Mouse (Mus musculus): Measurements from ENCODE around the gene Rpa1. TPM values are rescaled to one million over a fixed set of nuclear protein-coding genes. Genes with fewer than 3 reads are reported as not detected.
A peak's percentile ranks its signal among the peaks of the same experiment; 100 is the strongest.

Rpa1 gene
- polyA plus RNA-seq, 1 experiment from 2014 or later = 149 TPM

DNA sequence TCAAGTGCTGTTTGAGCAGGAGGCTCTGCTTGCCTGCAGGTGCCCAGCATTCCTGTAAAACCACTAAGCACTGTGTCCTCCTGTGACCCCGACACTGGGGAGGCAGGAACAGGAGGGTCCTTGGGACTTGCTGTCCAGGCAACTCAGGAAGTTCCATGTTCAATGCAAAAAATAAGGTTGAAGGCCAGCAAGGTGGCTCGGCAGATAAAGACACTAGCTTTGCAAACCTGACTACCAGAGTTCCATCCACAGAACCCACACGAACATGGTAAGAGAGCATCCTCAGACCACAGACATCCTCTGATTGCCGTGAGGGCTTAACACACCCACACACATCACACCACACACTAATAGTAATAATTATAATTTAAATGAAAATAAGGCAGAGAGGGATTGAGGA, 78.9 kb downstream of the Rpa1 start:
- H3K4me1 ChIP-seq (replicated peaks; ENCODE audit: control insufficient read depth, insufficient read depth, low read length) = peaks cover 29% of the 10 kb centered on the region

DNA sequence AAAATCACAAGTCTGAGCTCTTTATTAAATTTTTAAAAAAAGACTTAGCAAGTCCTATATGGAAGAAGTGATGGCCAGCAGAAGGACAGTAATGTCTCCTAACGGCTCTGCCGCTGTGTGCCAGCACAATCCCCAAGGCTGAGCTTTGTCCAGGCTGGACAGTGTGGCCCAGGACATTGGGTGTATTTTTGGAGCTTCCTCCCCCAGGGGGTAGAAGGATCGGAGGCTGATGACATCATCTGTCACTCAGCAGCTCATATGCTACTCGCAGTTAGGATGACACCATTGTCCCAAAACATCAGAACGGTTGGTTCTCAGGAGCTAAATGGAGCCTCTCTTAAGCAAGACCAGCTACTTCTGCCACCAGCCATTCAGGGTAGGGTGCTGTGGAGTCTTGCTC, 79.6 kb downstream of the Rpa1 start:
- 62% methylated on average over 5 of the region's 5 CpGs for WGBS
- no peak for ATAC-seq (replicated peaks; ENCODE audit: low FRiP score)

More for the DNA sequence above, 78.9 kb downstream of the Rpa1 start:
- Histone ChIP-seq H3K4me3 (ENCODE audit: low read depth, low read length) (no peak overlapping the region), H3K4me2 (peak overlapping the region; percentile 59), H3K27me3 (replicated peaks; ENCODE audit: control insufficient read depth, insufficient read depth, low read length) (no peaks in the 10 kb centered on the region), H3K9me3 (ENCODE audit: control insufficient read depth, low read length) (no peaks in the 10 kb centered on the region), H3K36me3 (ENCODE audit: control insufficient read depth, insufficient read depth, low read length) (no peaks in the 10 kb centered on the region), H3K27ac (ENCODE audit: low read depth, low read length) (peak overlapping the region; percentile 95; the same call in 1 of the 2 replicates), H3K9ac (ENCODE audit: low read depth, low read length) (no peak overlapping the region)
- no peak for ATAC-seq (replicated peaks; ENCODE audit: low FRiP score)
- WGBS = 40% methylated on average over 4 of the region's 4 CpGs
- no peak for DNase-seq (ENCODE audit: low spot score)

DNA sequence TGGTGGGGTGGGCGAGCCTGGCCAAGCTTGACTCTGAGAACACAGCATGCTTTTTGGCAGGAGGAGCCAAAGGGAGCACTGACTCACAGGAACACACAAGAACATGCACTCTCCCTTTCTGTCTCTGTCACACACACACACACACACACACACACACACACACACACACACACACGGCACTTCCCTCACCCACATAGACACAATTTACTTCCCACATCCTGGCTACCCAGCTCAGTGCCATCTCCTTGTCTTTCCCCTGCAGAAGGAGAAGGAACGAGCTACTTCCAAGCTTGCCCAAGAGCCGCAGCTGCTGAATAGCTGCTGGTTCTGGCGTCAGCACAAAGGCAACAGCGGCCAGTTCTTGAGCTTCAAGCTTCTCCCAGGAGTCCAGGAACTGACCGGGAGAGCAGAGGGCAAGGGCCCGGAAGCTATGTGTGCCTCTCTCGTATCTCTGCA, 80.3 kb downstream of the Rpa1 start:
- H3K27ac ChIP-seq (ENCODE audit: low read depth, low read length) = no peak overlapping the region
- peaks cover 26% of the 10 kb centered on the region for H3K4me1 ChIP-seq (replicated peaks; ENCODE audit: control insufficient read depth, insufficient read depth, low read length)
- H3K9me3 ChIP-seq (ENCODE audit: control insufficient read depth, low read length) = no peaks in the 10 kb centered on the region
- no peak for DNase-seq (ENCODE audit: low spot score)
- H3K27me3 ChIP-seq (replicated peaks; ENCODE audit: control insufficient read depth, insufficient read depth, low read length) = no peaks in the 10 kb centered on the region
- ATAC-seq (replicated peaks; ENCODE audit: low FRiP score) = no peak
- H3K9ac ChIP-seq (ENCODE audit: low read depth, low read length) = no peak overlapping the region
- H3K4me3 ChIP-seq (ENCODE audit: low read depth, low read length) = no peak overlapping the region
- no peaks in the 10 kb centered on the region for H3K36me3 ChIP-seq (ENCODE audit: control insufficient read depth, insufficient read depth, low read length)
- H3K4me2 ChIP-seq = no peak overlapping the region
- WGBS = 52% methylated on average over 9 of the region's 9 CpGs

More for the DNA sequence above, 79.6 kb downstream of the Rpa1 start:
- Histone ChIP-seq H3K9ac (ENCODE audit: low read depth, low read length) (no peak overlapping the region), H3K27me3 (replicated peaks; ENCODE audit: control insufficient read depth, insufficient read depth, low read length) (no peaks in the 10 kb centered on the region), H3K4me1 (replicated peaks; ENCODE audit: control insufficient read depth, insufficient read depth, low read length) (peaks cover 29% of the 10 kb centered on the region), H3K4me2 (no peak overlapping the region), H3K9me3 (ENCODE audit: control insufficient read depth, low read length) (no peaks in the 10 kb centered on the region), H3K27ac (ENCODE audit: low read depth, low read length) (no peak overlapping the region), H3K4me3 (ENCODE audit: low read depth, low read length) (no peak overlapping the region), H3K36me3 (ENCODE audit: control insufficient read depth, insufficient read depth, low read length) (no peaks in the 10 kb centered on the region)
- DNase-seq (ENCODE audit: low spot score) = no peak

DNA sequence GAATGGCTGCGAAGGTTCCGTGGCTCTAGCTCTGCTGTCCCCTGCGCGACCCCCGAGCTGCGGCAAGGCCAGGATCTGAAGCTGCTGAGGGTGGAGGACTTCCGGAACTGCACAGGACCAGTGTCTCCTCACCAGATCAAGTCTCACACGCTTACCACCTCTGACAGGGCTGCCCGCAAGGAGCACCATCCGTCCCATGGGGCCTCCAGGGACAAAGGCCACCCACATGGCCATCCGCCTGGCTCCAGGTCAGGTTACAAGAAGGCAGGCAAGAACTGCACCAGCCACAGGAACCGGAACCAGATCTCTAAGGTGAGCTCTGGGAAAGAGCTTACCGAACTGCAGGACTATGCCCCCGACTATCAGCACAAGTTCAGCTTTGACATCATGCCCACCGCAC, 82.6 kb downstream of the Rpa1 start:
- no peak overlapping the region for H3K27ac ChIP-seq (ENCODE audit: low read depth, low read length)

DNA sequence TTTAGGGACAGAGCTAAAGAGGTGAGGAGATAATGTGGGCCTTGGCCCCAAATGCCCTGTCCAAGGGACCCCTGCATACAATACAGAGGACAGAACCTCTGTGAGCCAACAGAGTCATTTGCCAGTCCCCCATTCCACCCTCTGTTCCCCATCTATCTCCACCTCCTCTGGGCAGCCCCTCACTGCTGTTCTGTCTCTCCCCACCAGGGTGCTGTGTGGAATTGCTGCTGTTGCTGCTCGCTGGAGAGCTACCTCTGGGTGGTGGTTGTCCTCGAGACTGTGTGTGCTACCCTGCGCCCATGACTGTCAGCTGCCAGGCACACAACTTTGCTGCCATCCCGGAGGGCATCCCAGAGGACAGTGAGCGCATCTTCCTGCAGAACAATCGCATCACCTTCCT, 83.6 kb downstream of the Rpa1 start:
- H3K36me3 ChIP-seq (ENCODE audit: control insufficient read depth, insufficient read depth, low read length) = no peaks in the 10 kb centered on the region
- ATAC-seq (replicated peaks; ENCODE audit: low FRiP score) (no peak), DNase-seq (ENCODE audit: low spot score) (no peak)
- WGBS = 78% methylated on average over 6 of the region's 6 CpGs
- H3K9me3 ChIP-seq (ENCODE audit: control insufficient read depth, low read length) = no peaks in the 10 kb centered on the region
- no peak overlapping the region for H3K4me3 ChIP-seq (ENCODE audit: low read depth, low read length)
- no peaks in the 10 kb centered on the region for H3K27me3 ChIP-seq (replicated peaks; ENCODE audit: control insufficient read depth, insufficient read depth, low read length)
- no peak overlapping the region for H3K27ac ChIP-seq (ENCODE audit: low read depth, low read length)
- no peak overlapping the region for H3K4me2 ChIP-seq
- H3K4me1 ChIP-seq (replicated peaks; ENCODE audit: control insufficient read depth, insufficient read depth, low read length) = peaks cover 21% of the 10 kb centered on the region
- H3K9ac ChIP-seq (ENCODE audit: low read depth, low read length) = no peak overlapping the region

More for the DNA sequence above, 82.6 kb downstream of the Rpa1 start:
- Histone ChIP-seq H3K4me1 (replicated peaks; ENCODE audit: control insufficient read depth, insufficient read depth, low read length) (peaks cover 31% of the 10 kb centered on the region), H3K36me3 (ENCODE audit: control insufficient read depth, insufficient read depth, low read length) (no peaks in the 10 kb centered on the region), H3K9me3 (ENCODE audit: control insufficient read depth, low read length) (no peaks in the 10 kb centered on the region), H3K4me3 (ENCODE audit: low read depth, low read length) (no peak overlapping the region), H3K4me2 (no peak overlapping the region), H3K9ac (ENCODE audit: low read depth, low read length) (no peak overlapping the region), H3K27me3 (replicated peaks; ENCODE audit: control insufficient read depth, insufficient read depth, low read length) (no peaks in the 10 kb centered on the region)
- no peak for DNase-seq (ENCODE audit: low spot score)
- ATAC-seq (replicated peaks; ENCODE audit: low FRiP score) = no peak
- 76% methylated on average over 15 of the region's 15 CpGs for WGBS

DNA sequence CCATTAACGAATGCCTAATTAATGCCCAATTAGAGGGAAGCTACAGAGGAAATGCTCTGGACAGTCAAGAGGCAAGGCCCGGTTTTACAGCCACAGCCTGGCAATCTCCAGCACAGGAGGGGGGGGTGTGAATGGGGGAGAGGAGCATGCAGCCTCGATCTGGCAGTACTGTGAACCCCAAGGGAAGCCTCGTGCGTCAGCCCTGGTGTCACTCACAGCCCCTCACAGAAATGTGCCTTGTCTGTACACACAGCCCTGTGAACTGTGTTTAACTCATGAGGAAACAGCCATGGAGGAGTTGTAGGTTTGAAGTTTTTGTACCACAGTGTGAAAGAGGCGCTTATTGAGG, 84.2 kb downstream of the Rpa1 start:
- H3K9me3 ChIP-seq (ENCODE audit: control insufficient read depth, low read length) = no peaks in the 10 kb centered on the region
- DNase-seq (ENCODE audit: low spot score) = no peak
- WGBS = 73% methylated on average over 6 of the region's 6 CpGs
- H3K4me2 ChIP-seq = no peak overlapping the region
- H3K27me3 ChIP-seq (replicated peaks; ENCODE audit: control insufficient read depth, insufficient read depth, low read length) = no peaks in the 10 kb centered on the region
- H3K4me1 ChIP-seq (replicated peaks; ENCODE audit: control insufficient read depth, insufficient read depth, low read length) = peaks cover 18% of the 10 kb centered on the region
- H3K9ac ChIP-seq (ENCODE audit: low read depth, low read length) = no peak overlapping the region
- no peaks in the 10 kb centered on the region for H3K36me3 ChIP-seq (ENCODE audit: control insufficient read depth, insufficient read depth, low read length)
- no peak overlapping the region for H3K4me3 ChIP-seq (ENCODE audit: low read depth, low read length)
- H3K27ac ChIP-seq (ENCODE audit: low read depth, low read length) = no peak overlapping the region
- no peak for ATAC-seq (replicated peaks; ENCODE audit: low FRiP score)

DNA sequence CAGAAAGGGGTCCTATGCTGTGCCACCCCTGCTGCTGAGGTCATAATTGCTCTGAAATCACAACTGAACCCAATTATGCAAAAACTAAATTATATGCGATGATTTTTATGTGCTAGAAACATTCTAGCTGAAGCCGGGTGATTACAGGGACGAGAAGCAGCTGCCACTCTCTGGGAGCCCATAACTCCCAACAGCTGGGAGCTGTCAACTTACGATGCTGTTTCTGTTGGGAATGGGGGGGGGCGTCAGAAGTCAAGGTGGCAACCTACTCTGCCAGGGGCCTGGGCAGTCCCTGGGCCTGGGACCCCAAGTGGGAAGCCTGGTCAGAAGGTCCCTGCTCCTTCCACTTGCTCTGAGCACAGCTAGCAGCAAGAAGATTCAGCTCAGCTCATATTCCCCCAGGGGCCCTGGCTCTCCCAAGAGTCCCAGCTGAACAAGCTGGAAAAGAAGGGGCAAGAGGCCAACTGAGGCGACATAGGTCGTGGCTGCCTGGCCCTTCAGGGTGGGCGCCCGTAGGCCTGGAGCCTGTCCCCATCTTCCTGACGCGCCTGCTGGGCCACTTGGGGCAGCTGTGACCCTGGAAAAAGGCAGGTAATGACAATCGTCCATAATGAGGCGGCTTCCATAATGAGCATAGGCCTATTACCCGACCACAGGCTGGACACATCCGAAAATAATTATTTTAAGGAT, 84.7 kb downstream of the Rpa1 start:
- 82% methylated on average over 15 of the region's 15 CpGs for WGBS
- peaks cover 18% of the 10 kb centered on the region for H3K4me1 ChIP-seq (replicated peaks; ENCODE audit: control insufficient read depth, insufficient read depth, low read length)

DNA sequence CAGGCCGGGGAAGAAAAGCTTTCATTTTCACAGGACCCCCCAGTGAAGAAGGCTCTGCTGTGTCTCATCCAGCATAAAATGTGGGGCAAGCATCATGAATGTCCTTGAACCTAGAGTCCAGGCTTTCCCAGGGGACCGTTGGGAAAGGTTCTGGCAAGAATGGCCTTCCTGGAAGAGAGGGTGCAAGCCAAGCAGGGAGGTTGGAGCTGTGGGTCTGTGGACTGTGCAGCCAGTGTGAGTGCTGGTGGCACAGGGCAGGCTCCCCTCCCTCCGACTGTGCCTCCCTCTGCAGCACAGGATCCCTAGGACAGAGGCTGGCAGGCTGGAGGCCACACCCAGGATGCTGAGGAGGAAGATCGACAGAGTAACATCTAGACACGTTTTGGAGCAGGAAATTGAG, 85.3 kb downstream of the Rpa1 start:
- no peak overlapping the region for H3K27ac ChIP-seq (ENCODE audit: low read depth, low read length)
- H3K27me3 ChIP-seq (replicated peaks; ENCODE audit: control insufficient read depth, insufficient read depth, low read length) = no peaks in the 10 kb centered on the region
- H3K36me3 ChIP-seq (ENCODE audit: control insufficient read depth, insufficient read depth, low read length) = no peaks in the 10 kb centered on the region
- H3K4me2 ChIP-seq = no peak overlapping the region
- 44% methylated on average over 5 of the region's 5 CpGs for WGBS
- DNase-seq (ENCODE audit: low spot score) = no peak
- no peak overlapping the region for H3K4me3 ChIP-seq (ENCODE audit: low read depth, low read length)
- no peak for ATAC-seq (replicated peaks; ENCODE audit: low FRiP score)
- no peak overlapping the region for H3K9ac ChIP-seq (ENCODE audit: low read depth, low read length)
- peaks cover 15% of the 10 kb centered on the region for H3K4me1 ChIP-seq (replicated peaks; ENCODE audit: control insufficient read depth, insufficient read depth, low read length)
- no peaks in the 10 kb centered on the region for H3K9me3 ChIP-seq (ENCODE audit: control insufficient read depth, low read length)

More for the DNA sequence above, 84.7 kb downstream of the Rpa1 start:
- Histone ChIP-seq H3K4me2 (no peak overlapping the region), H3K9ac (ENCODE audit: low read depth, low read length) (no peak overlapping the region), H3K4me3 (ENCODE audit: low read depth, low read length) (no peak overlapping the region), H3K36me3 (ENCODE audit: control insufficient read depth, insufficient read depth, low read length) (no peaks in the 10 kb centered on the region), H3K27me3 (replicated peaks; ENCODE audit: control insufficient read depth, insufficient read depth, low read length) (no peaks in the 10 kb centered on the region), H3K9me3 (ENCODE audit: control insufficient read depth, low read length) (no peaks in the 10 kb centered on the region), H3K27ac (ENCODE audit: low read depth, low read length) (no peak overlapping the region)
- DNase-seq (ENCODE audit: low spot score) (no peak), ATAC-seq (replicated peaks; ENCODE audit: low FRiP score) (no peak)

DNA sequence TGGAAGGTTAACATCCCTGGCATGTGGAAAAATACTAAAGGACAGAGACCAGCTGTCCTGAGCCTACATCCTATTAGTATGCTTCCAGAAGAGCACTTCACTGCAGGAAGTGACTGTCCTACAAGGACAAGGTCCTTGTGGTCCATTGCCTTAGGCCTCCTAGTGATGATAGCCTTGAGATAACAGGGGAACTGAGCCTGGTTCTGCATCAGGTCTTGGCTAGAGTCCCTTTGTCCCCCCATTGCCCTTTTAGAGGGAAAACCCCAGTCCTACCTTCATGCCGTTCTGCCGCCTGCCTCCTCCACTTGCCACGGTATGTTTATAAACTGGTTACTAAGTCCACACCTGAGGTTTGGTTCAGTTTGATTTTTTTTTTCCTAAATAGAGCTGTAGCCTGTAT, 85.9 kb downstream of the Rpa1 start:
- WGBS = 81% methylated on average over 3 of the region's 3 CpGs
- no peak overlapping the region for H3K27ac ChIP-seq (ENCODE audit: low read depth, low read length)

More for the DNA sequence above, 85.9 kb downstream of the Rpa1 start:
- Histone ChIP-seq H3K9me3 (ENCODE audit: control insufficient read depth, low read length) (no peaks in the 10 kb centered on the region), H3K27me3 (replicated peaks; ENCODE audit: control insufficient read depth, insufficient read depth, low read length) (no peaks in the 10 kb centered on the region), H3K36me3 (ENCODE audit: control insufficient read depth, insufficient read depth, low read length) (no peaks in the 10 kb centered on the region), H3K4me3 (ENCODE audit: low read depth, low read length) (no peak overlapping the region), H3K4me2 (no peak overlapping the region), H3K4me1 (replicated peaks; ENCODE audit: control insufficient read depth, insufficient read depth, low read length) (peaks cover 15% of the 10 kb centered on the region), H3K9ac (ENCODE audit: low read depth, low read length) (no peak overlapping the region)
- ATAC-seq (replicated peaks; ENCODE audit: low FRiP score) (no peak), DNase-seq (ENCODE audit: low spot score) (no peak)
